Mouse (Mus musculus) ES-E14 (cell line): ENCODE measurements around the gene Map9.

ENCODE experiments used
- MAFK ChIP-seq: IDR thresholded peaks from 2 replicates; pipeline ENCODE4 v1.6.1; 2014; ENCODE audit warnings: mild to moderate bottlenecking, low read depth, low read length, inconsistent platforms; ENCODE audit not compliant: insufficient read depth
- ZC3H11A ChIP-seq: IDR thresholded peaks from 2 replicates; pipeline ENCODE4 v1.6.1; 2012; ENCODE audit warnings: low read depth, mild to moderate bottlenecking, inconsistent platforms, low read length, borderline replicate concordance
- ZNF384 ChIP-seq: IDR thresholded peaks from 2 replicates; pipeline ENCODE4 v1.6.1; 2012; ENCODE audit warnings: low read depth, low read length, inconsistent platforms

GRCm38 (mm10) chr3:82406336-82406735 is 48.5 kb downstream of the Map9 start:
- TF ChIP-seq ZC3H11A (no peak), ZNF384 (no peak), MAFK (no peak)
